Mouse (Mus musculus) erythroid progenitor cell, adult 5-6 weeks (primary cell): ENCODE measurements around the gene Prelid1. TPM values are rescaled to one million over a fixed set of nuclear protein-coding genes. Genes with fewer than 3 reads are reported as not detected.

Source experiments
- total RNA-seq, 2 experiments: library from RNA; stranded (forward) in 1 of 2; stranded (reverse) in 1 of 2; fragments of 150-400 nt in 1 of 2; fragments of 186-747, 209-891 nt in 1 of 2; gene quantifications; 2 replicates each; pipeline versions ENCODE4 v1.2.3 to v1.2.4; 2015 to 2017; ENCODE audit warnings: low replicate concordance in 2 of 2

The Prelid1 gene
- total RNA-seq, 2 experiments from 2014 or later: 30.9 to 81.3 TPM

Other genes with a start within 250 kb of the Prelid1 start
- gene Uimc1, start 220.2 kb upstream of the Prelid1 start, total RNA-seq (2015; ENCODE audit: low replicate concordance): 50.1 and 87.2 TPM in 2 replicates
- gene Uimc1, start 220.2 kb upstream of the Prelid1 start, total RNA-seq (2017; ENCODE audit: low replicate concordance): 92.4 and 105 TPM in 2 replicates
- gene Zfp346, start 215.2 kb upstream of the Prelid1 start, total RNA-seq (2015; ENCODE audit: low replicate concordance): 17.2 and 19.8 TPM in 2 replicates
- gene Zfp346, start 215.2 kb upstream of the Prelid1 start, total RNA-seq (2017; ENCODE audit: low replicate concordance): 21.1 and 21.5 TPM in 2 replicates
- not detected in 2 replicates for gene Gm17617, start 187.0 kb upstream of the Prelid1 start, total RNA-seq (2015; ENCODE audit: low replicate concordance)
- gene Gm17617, start 187.0 kb upstream of the Prelid1 start, total RNA-seq (2017; ENCODE audit: low replicate concordance): not detected in 2 replicates
- gene Fgfr4, start 167.9 kb upstream of the Prelid1 start, total RNA-seq (2015; ENCODE audit: low replicate concordance): not detected in 2 replicates
- not detected in 2 replicates for gene Fgfr4, start 167.9 kb upstream of the Prelid1 start, total RNA-seq (2017; ENCODE audit: low replicate concordance)
- 36.9 and 38.2 TPM in 2 replicates for gene Nsd1, start 110.7 kb upstream of the Prelid1 start, total RNA-seq (2015; ENCODE audit: low replicate concordance)
- 50.6 and 85.7 TPM in 2 replicates for gene Nsd1, start 110.7 kb upstream of the Prelid1 start, total RNA-seq (2017; ENCODE audit: low replicate concordance)
- 83.3 and 153 TPM in 2 replicates for gene Rab24, start 1.4 kb downstream of the Prelid1 start, total RNA-seq (2015; ENCODE audit: low replicate concordance)
- gene Rab24, start 1.4 kb downstream of the Prelid1 start, total RNA-seq (2017; ENCODE audit: low replicate concordance): 19.8 and 40.4 TPM in 2 replicates
- gene Mxd3, start 9.3 kb downstream of the Prelid1 start, total RNA-seq (2015; ENCODE audit: low replicate concordance): 293 and 332 TPM in 2 replicates
- gene Mxd3, start 9.3 kb downstream of the Prelid1 start, total RNA-seq (2017; ENCODE audit: low replicate concordance): 162 and 195 TPM in 2 replicates
- gene Lman2, start 42.3 kb downstream of the Prelid1 start, total RNA-seq (2015; ENCODE audit: low replicate concordance): 45.7 and 55.1 TPM in 2 replicates
- 56.6 and 75.6 TPM in 2 replicates for gene Lman2, start 42.3 kb downstream of the Prelid1 start, total RNA-seq (2017; ENCODE audit: low replicate concordance)
- 9.0 and 14.7 TPM in 2 replicates for gene Rgs14, start 49.2 kb downstream of the Prelid1 start, total RNA-seq (2015; ENCODE audit: low replicate concordance)
- 4.2 and 7.9 TPM in 2 replicates for gene Rgs14, start 49.2 kb downstream of the Prelid1 start, total RNA-seq (2017; ENCODE audit: low replicate concordance)
- gene Slc34a1, start 77.7 kb downstream of the Prelid1 start, total RNA-seq (2015; ENCODE audit: low replicate concordance): not detected in 2 replicates
- gene Slc34a1, start 77.7 kb downstream of the Prelid1 start, total RNA-seq (2017; ENCODE audit: low replicate concordance): not detected in 2 replicates
- not detected in 2 replicates for gene Pfn3, start 94.7 kb downstream of the Prelid1 start, total RNA-seq (2015; ENCODE audit: low replicate concordance)
- not detected in 2 replicates for gene Pfn3, start 94.7 kb downstream of the Prelid1 start, total RNA-seq (2017; ENCODE audit: low replicate concordance)
- gene F12, start 106.3 kb downstream of the Prelid1 start, total RNA-seq (2015; ENCODE audit: low replicate concordance): not detected in 2 replicates
- gene F12, start 106.3 kb downstream of the Prelid1 start, total RNA-seq (2017; ENCODE audit: low replicate concordance): not detected in 2 replicates
- 48.2 and 55.5 TPM in 2 replicates for gene Grk6, start 124.6 kb downstream of the Prelid1 start, total RNA-seq (2015; ENCODE audit: low replicate concordance)
- gene Grk6, start 124.6 kb downstream of the Prelid1 start, total RNA-seq (2017; ENCODE audit: low replicate concordance): 62.2 and 75.7 TPM in 2 replicates
- not detected in 2 replicates for gene Prr7, start 143.8 kb downstream of the Prelid1 start, total RNA-seq (2015; ENCODE audit: low replicate concordance)
- gene Prr7, start 143.8 kb downstream of the Prelid1 start, total RNA-seq (2017; ENCODE audit: low replicate concordance): not detected in 2 replicates
- gene Dbn1, start 167.6 kb downstream of the Prelid1 start, total RNA-seq (2015; ENCODE audit: low replicate concordance): not detected in 2 replicates
- 0.45 TPM in 1 of 2 replicates, not detected in the other for gene Dbn1, start 167.6 kb downstream of the Prelid1 start, total RNA-seq (2017; ENCODE audit: low replicate concordance)
- gene Pdlim7, start 193.2 kb downstream of the Prelid1 start, total RNA-seq (2015; ENCODE audit: low replicate concordance): 0.84 and 1.4 TPM in 2 replicates
- 0.15 and 3.5 TPM in 2 replicates for gene Pdlim7, start 193.2 kb downstream of the Prelid1 start, total RNA-seq (2017; ENCODE audit: low replicate concordance)
- 23.8 and 31.4 TPM in 2 replicates for gene Dok3, start 208.8 kb downstream of the Prelid1 start, total RNA-seq (2015; ENCODE audit: low replicate concordance)
- 5.5 and 7.1 TPM in 2 replicates for gene Dok3, start 208.8 kb downstream of the Prelid1 start, total RNA-seq (2017; ENCODE audit: low replicate concordance)
- gene Ddx41, start 216.2 kb downstream of the Prelid1 start, total RNA-seq (2015; ENCODE audit: low replicate concordance): 5.8 and 5.9 TPM in 2 replicates
- 9.1 and 28.7 TPM in 2 replicates for gene Ddx41, start 216.2 kb downstream of the Prelid1 start, total RNA-seq (2017; ENCODE audit: low replicate concordance)